7 mouse cellular contexts compared by ENCODE assay signal in the genomic region with DNA sequence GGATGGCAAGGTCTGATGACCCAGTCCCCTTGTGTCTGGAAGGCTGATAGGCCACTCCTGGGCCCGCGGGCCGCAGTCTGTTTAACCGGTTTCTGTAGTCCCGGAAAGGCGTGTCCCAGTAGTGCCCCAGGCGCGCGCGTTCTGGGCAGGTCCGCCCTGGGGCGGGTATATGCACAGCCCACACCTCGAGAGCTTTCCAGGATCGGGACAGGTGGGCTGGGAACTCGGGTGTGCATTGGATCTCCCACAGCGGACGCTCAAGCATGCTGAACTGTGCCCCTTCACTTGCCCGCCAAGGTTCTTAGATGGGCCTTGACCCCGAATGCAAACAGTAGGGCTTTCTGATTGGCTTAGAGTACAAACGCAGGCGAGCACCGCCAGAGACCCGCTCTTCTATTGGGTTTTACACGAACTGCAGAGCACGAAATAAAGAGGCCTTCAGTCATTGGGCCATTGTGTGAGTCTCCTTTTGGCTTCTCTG. TPM values are rescaled to one million over a fixed set of nuclear protein-coding genes. Genes with fewer than 3 reads are reported as not detected.
DNase-seq lines count a peak whose midpoint lies in the region; ATAC-seq and TF ChIP-seq lines count a peak whose summit lies in the region.

No protein-coding gene starts in this region.

- intact Hi-C loops in left cerebral cortex, postnatal 14 days (cut with DNase I) = loop anchor here (2.0 to 5.0 kb wide), 2 partner anchors 67 to 118 kb away; no protein-coding TSS in a partner anchor

- no peaks in the 10 kb centered on the region for H3K9me3 ChIP-seq in hindbrain, embryonic 10.5 days
- no peaks in the 10 kb centered on the region for H3K9me3 ChIP-seq in liver, embryonic 14.5 days (ENCODE audit: control insufficient read depth, low read length)
- no peaks in the 10 kb centered on the region for H3K9me3 ChIP-seq in neural tube, embryonic 11.5 days (ENCODE audit: control insufficient read depth, low read length)

- TF ChIP-seq CTCF in liver, embryonic 14.5 days (IDR thresholded peaks at IDR 0.05; ENCODE audit: low read depth) = no peak

- peaks cover 30% of the 10 kb centered on the region for H3K4me1 ChIP-seq in hindbrain, embryonic 10.5 days (replicated peaks)
- peaks cover 26 to 41% of the 10 kb centered on the region in 2 experiments for H3K4me1 ChIP-seq in liver, embryonic 14.5 days (replicated peaks; ENCODE audit: control insufficient read depth in 2 of 2, insufficient read depth in 2 of 2, low read length in 1 of 2)
- H3K4me1 ChIP-seq in neural tube, embryonic 11.5 days (ENCODE audit: control insufficient read depth, insufficient read depth, low read length) = peaks cover 18% of the 10 kb centered on the region

- under 1% methylated on average over 25 of the region's 25 CpGs for WGBS in hindbrain, embryonic 10.5 days
- under 1% methylated on average over 25 of the region's 25 CpGs for WGBS in liver, embryonic 14.5 days (ENCODE audit: insufficient replicate concordance)
- 0% methylated on average over 25 of the region's 25 CpGs for WGBS in neural tube, embryonic 11.5 days

- H3K27ac ChIP-seq in hindbrain, embryonic 10.5 days = peak overlapping the region; percentile 100
- peak overlapping the region; percentile 95 for H3K27ac ChIP-seq in liver, embryonic 14.5 days
- H3K27ac ChIP-seq in neural tube, embryonic 11.5 days (ENCODE audit: low read depth, low read length) = peak overlapping the region; percentile 100

- TF ChIP-seq EP300 in liver, embryonic 14.5 days (IDR thresholded peaks at IDR 0.05; ENCODE audit: low read depth) = peak; percentile 49

- H3K4me3 ChIP-seq in hindbrain, embryonic 10.5 days = peak overlapping the region; percentile 91
- peak overlapping the region; percentile 69 to 82 for H3K4me3 ChIP-seq in liver, embryonic 14.5 days (ENCODE audit: insufficient read depth in 1 of 2, low read depth in 2 of 2, low read length in 2 of 2)
- H3K4me3 ChIP-seq in neural tube, embryonic 11.5 days (ENCODE audit: low read depth, low read length) = peak overlapping the region; percentile 88

- no peaks in the 10 kb centered on the region for H3K27me3 ChIP-seq in hindbrain, embryonic 10.5 days (ENCODE audit: insufficient read depth, poor library complexity, severe bottlenecking)
- no peaks in the 10 kb centered on the region for H3K27me3 ChIP-seq in liver, embryonic 14.5 days (ENCODE audit: control insufficient read depth, insufficient read depth, low read length)
- H3K27me3 ChIP-seq in neural tube, embryonic 11.5 days (ENCODE audit: control insufficient read depth, insufficient read depth, low read length) = no peaks in the 10 kb centered on the region

- ATAC-seq in liver, embryonic 14.5 days (ENCODE audit: insufficient read depth) = peak; percentile 81
- peak; percentile 84 for ATAC-seq in neural tube, embryonic 11.5 days (ENCODE audit: insufficient read depth, low FRiP score, low TSS enrichment)

- peak overlapping the region; percentile 70 for H3K4me2 ChIP-seq in liver, embryonic 14.5 days (ENCODE audit: low read depth)
- H3K4me2 ChIP-seq in neural tube, embryonic 11.5 days (ENCODE audit: low read depth) = peak overlapping the region; percentile 57

- peak overlapping the region; percentile 99 for H3K9ac ChIP-seq in liver, embryonic 14.5 days (replicated peaks)
- H3K9ac ChIP-seq in neural tube, embryonic 11.5 days (ENCODE audit: low read length) = peak overlapping the region; percentile 68

- H3K36me3 ChIP-seq in hindbrain, embryonic 10.5 days = peaks cover 6% of the 10 kb centered on the region
- no peaks in the 10 kb centered on the region for H3K36me3 ChIP-seq in liver, embryonic 14.5 days (replicated peaks; ENCODE audit: control insufficient read depth, insufficient read depth, low read depth)
- no peaks in the 10 kb centered on the region for H3K36me3 ChIP-seq in neural tube, embryonic 11.5 days (ENCODE audit: control insufficient read depth, insufficient read depth, low read length)

- DNase-seq in urinary bladder, adult 18-20 months (ENCODE audit: low spot score in 2 of 2) = peak; percentile 82 to 87
- DNase-seq in urinary bladder, postnatal 4 days (ENCODE audit: low spot score in 2 of 2) = no peak
- peak; percentile 78 for DNase-seq in c-Kit-positive CD71-positive TER-119-negative erythroid progenitor cells, embryonic 14.5 days (ENCODE audit: low read depth)
- no peak for DNase-seq in hindbrain, embryonic 10.5 days (ENCODE audit: low spot score)
- peak; percentile 73 to 78 (median 75) for DNase-seq in liver, embryonic 14.5 days (ENCODE audit: low read depth in 3 of 3, low spot score in 3 of 3)
- DNase-seq in neural tube, embryonic 11.5 days (ENCODE audit: low spot score) = no peak
- DNase-seq in left cerebral cortex, postnatal 14 days (ENCODE audit: low spot score in 2 of 2) = no peak

RNA-seq across cellular contexts. Expression of a gene that starts 0.4 kb away (rescaled TPM):
- 7.9 and 8.9 TPM in 2 replicates for polyA plus RNA-seq in hindbrain, embryonic 10.5 days (2016; fragmentation: Nextera tagmentation; extraction: Ambion mirVana)
- 4.0 and 4.9 TPM in 2 replicates for polyA plus RNA-seq in liver, embryonic 14.5 days (2012; rRNA removed)
- 2.3 and 2.7 TPM in 2 replicates for polyA plus RNA-seq in liver, embryonic 14.5 days (2014; fragmentation: Nextera tagmentation; extraction: Ambion mirVana)
- 7.6 and 9.2 TPM in 2 replicates for polyA plus RNA-seq in neural tube, embryonic 11.5 days (2014; fragmentation: Nextera tagmentation; extraction: Ambion mirVana)
- 10 to 100 TPM; 17.3 to 21.2 TPM for total RNA-seq in left cerebral cortex, postnatal 14 days (2021)

Comparison
In these comparisons a context has a peak if more than half of its experiments do, and no peak if none do; other contexts are left out.
1. DNase-seq: peak in urinary bladder, adult 18-20 months (2 of 2), c-Kit-positive CD71-positive TER-119-negative erythroid progenitor cells, embryonic 14.5 days (single experiment) and liver, embryonic 14.5 days (3 of 3); none in urinary bladder, postnatal 4 days (0 of 2), hindbrain, embryonic 10.5 days (single experiment), neural tube, embryonic 11.5 days (single experiment) and left cerebral cortex, postnatal 14 days (0 of 2).
2. Peak in every context shown above with its lines, with median percentiles within 50 percentile points of each other: H3K27ac ChIP-seq and H3K4me3 ChIP-seq.